Mouse (Mus musculus): ENCODE data around the gene Ttc23.
A peak's percentile ranks its signal among the peaks of the same experiment; 100 is the strongest.

GRCm38 (mm10) chr7:67619836-67620235 lies 27.4 kb upstream of the Ttc23 start:
- TF ChIP-seq CTCF (IDR thresholded peaks at IDR 0.05), result peak; percentile 60
- no peak for TF ChIP-seq EP300 (IDR thresholded peaks at IDR 0.05)
